Mouse (Mus musculus) small intestine, adult 2 months (tissue): ENCODE data around the gene Rnf31.

Source experiments
- CTCF ChIP-seq: fragments of 200-500 bp; IDR thresholded peaks from 2 replicates; pipeline ENCODE4 v1.5.1; 2012; ENCODE audit warnings: low read depth, mild to moderate bottlenecking, control low read depth, inconsistent platforms, low read length, moderate library complexity, mixed read lengths; ENCODE audit not compliant: insufficient replicate concordance, insufficient read length; ENCODE audit errors: extremely low read depth
- POLR2A ChIP-seq: fragments of 200-500 bp; IDR thresholded peaks from 2 replicates; pipeline ENCODE4 v1.6.1; 2012; ENCODE audit warnings: low read depth, mild to moderate bottlenecking, control low read depth, inconsistent platforms, low read length, moderate library complexity

- TF ChIP-seq POLR2A (no peak), CTCF (no peak)
These were observed 19.7 kb upstream of the Rnf31 start for GRCm38 (mm10) chr14:55571760-55572159.
